Mouse (Mus musculus): Measurements from ENCODE around the gene Heatr4.

Gene Heatr4

GRCm38 (mm10) chr12:83998341-83999107 is 13.9 kb upstream of the Heatr4 start:
- DNase-seq (ENCODE audit: low spot score) = no peak

GRCm38 (mm10) chr12:83997221-83997620 is 12.6 kb upstream of the Heatr4 start:
- no peak for DNase-seq (ENCODE audit: low spot score)

GRCm38 (mm10) chr12:83989378-83989777 is 4.7 kb upstream of the Heatr4 start:
- no peak for DNase-seq (ENCODE audit: low spot score)

- DNase-seq (ENCODE audit: low spot score) = no peak
These were observed 3.8 kb upstream of the Heatr4 start for GRCm38 (mm10) chr12:83988483-83988882.

GRCm38 (mm10) chr12:83987583-83988441 is 3.2 kb upstream of the Heatr4 start, which contains the start of gene Acot2:
Acot2 (plus strand) TSS chr12:83987861.
- DNase-seq (ENCODE audit: low spot score) = peak; percentile 59

GRCm38 (mm10) chr12:83987242-83987582 is 2.6 kb upstream of the Heatr4 start:
- no peak for DNase-seq (ENCODE audit: low spot score)

GRCm38 (mm10) chr12:83981615-83982014 is 3.0 kb downstream of the Heatr4 start:
- DNase-seq (ENCODE audit: low spot score) = no peak

GRCm38 (mm10) chr12:83978862-83979261 is 5.8 kb downstream of the Heatr4 start:
- no peak for DNase-seq (ENCODE audit: low spot score)

GRCm38 (mm10) chr12:83972117-83972516 is 12.5 kb downstream of the Heatr4 start:
- DNase-seq (ENCODE audit: low spot score) = peak; percentile 19

GRCm38 (mm10) chr12:83965235-83965634 is 19.4 kb downstream of the Heatr4 start:
- DNase-seq (ENCODE audit: low spot score) = no peak

- DNase-seq (ENCODE audit: low spot score) = no peak
These were observed 26.4 kb downstream of the Heatr4 start for GRCm38 (mm10) chr12:83958278-83958677.

- no peak for DNase-seq (ENCODE audit: low spot score)
These were observed 32.7 kb downstream of the Heatr4 start for GRCm38 (mm10) chr12:83951711-83952575.

- peak; percentile 26 for DNase-seq (ENCODE audit: low spot score)
These were observed 33.6 kb downstream of the Heatr4 start for GRCm38 (mm10) chr12:83950840-83951701.

GRCm38 (mm10) chr12:83950493-83950839 is 34.2 kb downstream of the Heatr4 start, which contains the start of gene Riox1:
Riox1 (plus strand) TSS chr12:83950608.
- peak; percentile 73 for DNase-seq (ENCODE audit: low spot score)

- DNase-seq (ENCODE audit: low spot score) = no peak
These were observed 34.7 kb downstream of the Heatr4 start for GRCm38 (mm10) chr12:83949776-83950492.

- no peak for DNase-seq (ENCODE audit: low spot score)
These were observed 35.6 kb downstream of the Heatr4 start for GRCm38 (mm10) chr12:83949043-83949442.

- no peak for DNase-seq (ENCODE audit: low spot score)
These were observed 37.3 kb downstream of the Heatr4 start for GRCm38 (mm10) chr12:83947260-83947811.

- DNase-seq (ENCODE audit: low spot score) = no peak
These were observed 42.7 kb downstream of the Heatr4 start for GRCm38 (mm10) chr12:83941938-83942337.

GRCm38 (mm10) chr12:83940031-83940430 is 44.6 kb downstream of the Heatr4 start:
- no peak for DNase-seq (ENCODE audit: low spot score)

GRCm38 (mm10) chr12:83939332-83939731 is 45.3 kb downstream of the Heatr4 start:
- DNase-seq (ENCODE audit: low spot score) = no peak

All from urinary bladder, postnatal 25 days (tissue).